Mouse (Mus musculus) heart, adult 2 months (tissue): ENCODE measurements around the gene Tmem82. TPM values are rescaled to one million over a fixed set of nuclear protein-coding genes. Genes with fewer than 3 reads are reported as not detected.
A peak's percentile ranks its signal among the peaks of the same experiment; 100 is the strongest.

Experiments
- DNase-seq, 2 experiments: peaks; one replicate each; pipeline ENCODE4 v3.0.0; 2021
- H3K27ac ChIP-seq: fragments of 200-600 bp; 2 replicates; pipeline ENCODE4 v1.8.1; 2022
- H3K27me3 ChIP-seq: fragments of 200-500 bp; 2 replicates; pipeline ENCODE4 v1.6.1; 2012; ENCODE audit warnings: mild to moderate bottlenecking, low read length, inconsistent platforms, mixed read lengths; ENCODE audit not compliant: control insufficient read depth, insufficient read depth
- H3K36me3 ChIP-seq: fragments of 200-500 bp; 2 replicates; pipeline ENCODE4 v1.6.1; 2012; ENCODE audit warnings: low read length, inconsistent platforms; ENCODE audit not compliant: control insufficient read depth, insufficient read depth
- H3K4me1 ChIP-seq: fragments of 200-500 bp; 2 replicates; pipeline ENCODE4 v1.6.1; 2011; ENCODE audit warnings: low read length; ENCODE audit not compliant: control insufficient read depth, insufficient read depth
- H3K4me3 ChIP-seq: fragments of 200-600 bp; 2 replicates; pipeline ENCODE4 v1.8.1; 2022
- H3K79me2 ChIP-seq: fragments of 200-500 bp; replicated peaks from 2 replicates; pipeline ENCODE4 v1.6.1; 2012; ENCODE audit warnings: mild to moderate bottlenecking, inconsistent platforms, low read length, moderate library complexity, mixed read lengths; ENCODE audit not compliant: control insufficient read depth, insufficient read depth
- H3K9ac ChIP-seq: fragments of 200-500 bp; 2 replicates; pipeline ENCODE4 v1.6.1; 2012; ENCODE audit warnings: low read depth, mild to moderate bottlenecking, control low read depth, inconsistent platforms, low read length, mixed read lengths
- CTCF ChIP-seq: fragments of 200-600 bp; IDR thresholded peaks from 2 replicates; pipeline ENCODE4 v1.8.1; 2022; ENCODE audit warnings: antibody characterized with exemption, mild to moderate bottlenecking, moderate library complexity
- EP300 ChIP-seq: fragments of 200-500 bp; IDR thresholded peaks from 2 replicates; pipeline ENCODE4 v1.6.1; 2011; ENCODE audit warnings: low read depth, low read length, control low read depth; ENCODE audit not compliant: insufficient read depth
- POLR2A ChIP-seq: fragments of 200-500 bp; IDR thresholded peaks from 2 replicates; pipeline ENCODE4 v1.6.1; 2011; ENCODE audit warnings: mild to moderate bottlenecking, low read depth, low read length, control low read depth; ENCODE audit not compliant: insufficient read depth
- WGBS: fragments of 180-500 bp; shearing (Covaris S2); methylation state at CpG from one replicate; pipeline ENCODE4 v1.1.7; 2018; 5-methylcytosine and 5-hydroxymethylcytosine counted together
- intact Hi-C: fragments of 180-260 bp; cut with DNase I; formaldehyde crosslinking; loops from one replicate; pipeline ENCODE4 v1.15.1; 2025
- polyA plus RNA-seq: library from polyadenylated mRNA; depleted of rRNA; stranded (reverse); fragments of >200 nt; gene quantifications from 2 replicates; pipeline ENCODE4 v1.2.3, GENCODE M21; 2012
- total RNA-seq, 2 experiments: library from RNA; stranded (reverse); gene quantifications; 2 replicates each; pipeline ENCODE4 v1.2.3; 2021

Tmem82 gene
- total and polyA plus RNA-seq, 3 experiments = 16.5 to 36.6 (median 20.2) TPM

- H3K9ac ChIP-seq = peak overlapping the region; percentile 91
- intact Hi-C loops = loop anchor here (2.0 kb wide), 1 partner anchor 20 kb away; the partner anchor contains the start of gene Tmem82
- peaks cover 21% of the 10 kb centered on the region for H3K4me1 ChIP-seq
- TF ChIP-seq CTCF = no peak
- 0 out of 2 replicates have a peak, but pooled peaks have one; percentile 12 for TF ChIP-seq EP300
- TF ChIP-seq POLR2A = no peak
- peak in 1 of 2 experiments; percentile 57 for DNase-seq
- no peaks in the 10 kb centered on the region for H3K79me2 ChIP-seq
- 3% methylated on average over 19 of the region's 19 CpGs for WGBS
- no peaks in the 10 kb centered on the region for H3K27me3 ChIP-seq
- no peaks in the 10 kb centered on the region for H3K36me3 ChIP-seq
- peak overlapping the region; percentile 74 for H3K4me3 ChIP-seq
- peak overlapping the region; percentile 92 for H3K27ac ChIP-seq
Measured at GRCm38 (mm10) chr4:141598199-141598893, 20.1 kb downstream of the Tmem82 start.

GRCm38 (mm10) chr4:141596700-141597328, 21.6 kb downstream of the Tmem82 start:
- no peaks in the 10 kb centered on the region for H3K36me3 ChIP-seq
- no peaks in the 10 kb centered on the region for H3K27me3 ChIP-seq
- H3K27ac ChIP-seq = peak overlapping the region; percentile 92
- WGBS = 61% methylated on average over 8 of the region's 8 CpGs
- peak in 1 of 2 experiments; percentile 79 for DNase-seq
- H3K4me3 ChIP-seq = no peak overlapping the region
- intact Hi-C loops = no loop called here
- peak overlapping the region; percentile 37 for H3K9ac ChIP-seq
- no peaks in the 10 kb centered on the region for H3K79me2 ChIP-seq
- peaks cover 9% of the 10 kb centered on the region for H3K4me1 ChIP-seq
- TF ChIP-seq CTCF (no peak), EP300 (peak; percentile 64), POLR2A (0 out of 2 replicates have a peak, but pooled peaks have one; percentile 20)

- TF ChIP-seq EP300 = 0 out of 2 replicates have a peak, but pooled peaks have one; percentile 13
- TF ChIP-seq POLR2A = no peak
- TF ChIP-seq CTCF = peak; percentile 53
- Histone ChIP-seq H3K4me3 (no peak overlapping the region), H3K79me2 (no peaks in the 10 kb centered on the region), H3K4me1 (peaks cover 5% of the 10 kb centered on the region), H3K27me3 (no peaks in the 10 kb centered on the region), H3K9ac (no peak overlapping the region), H3K27ac (no peak overlapping the region), H3K36me3 (no peaks in the 10 kb centered on the region)
- intact Hi-C loops = no loop called here
- 69% methylated on average over 9 of the region's 9 CpGs for WGBS
- DNase-seq = peak in 1 of 2 experiments; percentile 28
Measured at GRCm38 (mm10) chr4:141595605-141596268, 22.7 kb downstream of the Tmem82 start.

- no peak for DNase-seq
- WGBS = 90% methylated on average over 11 of the region's 11 CpGs
- Histone ChIP-seq H3K27ac (no peak overlapping the region), H3K4me1 (peaks cover 5% of the 10 kb centered on the region), H3K4me3 (no peak overlapping the region), H3K36me3 (no peaks in the 10 kb centered on the region), H3K9ac (no peak overlapping the region), H3K79me2 (no peaks in the 10 kb centered on the region), H3K27me3 (no peaks in the 10 kb centered on the region)
- intact Hi-C loops = no loop called here
- TF ChIP-seq POLR2A = no peak
- TF ChIP-seq EP300 = no peak
- TF ChIP-seq CTCF = no peak
Measured at GRCm38 (mm10) chr4:141595138-141595537, 23.3 kb downstream of the Tmem82 start.

- peaks cover 3% of the 10 kb centered on the region; the same call in 1 of the 2 replicates for H3K36me3 ChIP-seq
- intact Hi-C loops = no loop called here
- no peak overlapping the region for H3K9ac ChIP-seq
- TF ChIP-seq EP300 (no peak), CTCF (peak; percentile 81)
- no peak for DNase-seq
- H3K27me3 ChIP-seq = no peaks in the 10 kb centered on the region
- H3K27ac ChIP-seq = no peak overlapping the region
- WGBS = 17% methylated on average over 3 of the region's 3 CpGs
- H3K4me3 ChIP-seq = no peak overlapping the region
- no peaks in the 10 kb centered on the region for H3K79me2 ChIP-seq
- no peaks in the 10 kb centered on the region for H3K4me1 ChIP-seq
Measured at GRCm38 (mm10) chr4:141591547-141591946, 26.9 kb downstream of the Tmem82 start.
